In genomic region chr19:24557456-24557855, GRCm38 (mm10) we compare ENCODE assay signal across 8 mouse cellular contexts. TPM values are rescaled to one million over a fixed set of nuclear protein-coding genes. Genes with fewer than 3 reads are reported as not detected.
DNase-seq lines count a peak whose midpoint lies in the region; ATAC-seq lines count a peak whose summit lies in the region.

No protein-coding gene starts in this region.

- H3K4me1 ChIP-seq in embryonic facial prominence, embryonic 15.5 days = peaks cover 21% of the 10 kb centered on the region
- peaks cover 14% of the 10 kb centered on the region; the same call in 1 of the 2 replicates for H3K4me1 ChIP-seq in intestine, embryonic 14.5 days (replicated peaks; ENCODE audit: control insufficient read depth, insufficient read depth, low read length)

- H3K4me2 ChIP-seq in embryonic facial prominence, embryonic 15.5 days (replicated peaks) = peak overlapping the region; percentile 96
- H3K4me2 ChIP-seq in intestine, embryonic 14.5 days (ENCODE audit: low read length) = peak overlapping the region; percentile 88

- H3K4me3 ChIP-seq in embryonic facial prominence, embryonic 15.5 days (replicated peaks) = peak overlapping the region; percentile 7; the same call in 1 of the 2 replicates
- 0 out of 2 replicates have a peak overlapping the region, but pooled peaks have one; percentile 80 for H3K4me3 ChIP-seq in intestine, embryonic 14.5 days (ENCODE audit: low read depth, low read length)

- ATAC-seq in CD4-positive, CD25-positive, alpha-beta regulatory T cell, adult 4 months = no peak
- ATAC-seq in embryonic facial prominence, embryonic 15.5 days (ENCODE audit: insufficient number of reproducible peaks, low FRiP score, low TSS enrichment, low read depth) = no peak
- ATAC-seq in intestine, embryonic 14.5 days (replicated peaks; ENCODE audit: low FRiP score, low TSS enrichment, low read depth) = no peak
- 0 out of 2 replicates have a peak, but pooled peaks have one; percentile 13 for ATAC-seq in megakaryocyte-erythroid progenitor cell, adult 5-6 weeks (replicated peaks; ENCODE audit: low FRiP score, low TSS enrichment, poor library complexity, severe bottlenecking)

- peak; percentile 53 for DNase-seq in CD4-positive, CD25-positive, alpha-beta regulatory T cell, adult 2 months (ENCODE audit: low read depth, low spot score)
- peak; percentile 46 for DNase-seq in ES-CJ7 (ENCODE audit: low read depth, low spot score)
- DNase-seq in intestine, embryonic 14.5 days (ENCODE audit: low spot score) = peak; percentile 65
- DNase-seq in testis, postnatal 14 days (ENCODE audit: low spot score) = peak; percentile 11
- DNase-seq in urinary bladder, postnatal 4 days (ENCODE audit: low spot score in 2 of 2) = no peak

- no peak overlapping the region for H3K9ac ChIP-seq in embryonic facial prominence, embryonic 15.5 days
- H3K9ac ChIP-seq in intestine, embryonic 14.5 days (ENCODE audit: low read length) = no peak overlapping the region

- WGBS in embryonic facial prominence, embryonic 15.5 days = 2% methylated on average over 11 of the region's 11 CpGs
- 4% methylated on average over 11 of the region's 11 CpGs for WGBS in intestine, embryonic 14.5 days

- H3K9me3 ChIP-seq in embryonic facial prominence, embryonic 15.5 days (replicated peaks) = no peaks in the 10 kb centered on the region
- H3K9me3 ChIP-seq in intestine, embryonic 14.5 days (ENCODE audit: control insufficient read depth, low read length) = no peaks in the 10 kb centered on the region

- no peaks in the 10 kb centered on the region for H3K36me3 ChIP-seq in embryonic facial prominence, embryonic 15.5 days
- no peaks in the 10 kb centered on the region for H3K36me3 ChIP-seq in intestine, embryonic 14.5 days (ENCODE audit: control insufficient read depth, insufficient read depth, low read length)

- H3K27ac ChIP-seq in embryonic facial prominence, embryonic 15.5 days (replicated peaks) = no peak overlapping the region
- H3K27ac ChIP-seq in intestine, embryonic 14.5 days (ENCODE audit: low read depth) = no peak overlapping the region

- peaks cover 45% of the 10 kb centered on the region for H3K27me3 ChIP-seq in embryonic facial prominence, embryonic 15.5 days
- H3K27me3 ChIP-seq in intestine, embryonic 14.5 days (replicated peaks; ENCODE audit: control insufficient read depth, insufficient read depth, low read length) = peaks cover 30% of the 10 kb centered on the region

RNA-seq across cellular contexts. Expression of gene Pip5k1b, which starts 1.8 kb away (rescaled TPM):
- 1 to 10 TPM; 7.0 to 8.1 TPM for polyA plus RNA-seq in CD4-positive, CD25-positive, alpha-beta regulatory T cell, adult 4 months (2017; shearing (Covaris generic))
- polyA plus RNA-seq in embryonic facial prominence, embryonic 15.5 days (2015; fragmentation: Nextera tagmentation; extraction: Ambion mirVana) = 0.84 and 1.1 TPM in 2 replicates
- 12.4 and 12.6 TPM in 2 replicates for polyA plus RNA-seq in intestine, embryonic 14.5 days (2014; fragmentation: Nextera tagmentation; extraction: Ambion mirVana)
- 20.8 and 25.4 TPM in 2 replicates for total RNA-seq in megakaryocyte-erythroid progenitor cell, adult 5-6 weeks (2014; fragmentation: Nextera tagmentation)
- total RNA-seq in megakaryocyte-erythroid progenitor cell, adult 5-6 weeks (2017) = 8.4 and 10.6 TPM in 2 replicates

Comparison
In these comparisons a context has a peak if more than half of its experiments do, and no peak if none do; other contexts are left out.
1. DNase-seq: peak in CD4-positive, CD25-positive, alpha-beta regulatory T cell, adult 2 months (single experiment), ES-CJ7 (single experiment), intestine, embryonic 14.5 days (single experiment) and testis, postnatal 14 days (single experiment); none in urinary bladder, postnatal 4 days (0 of 2).